Mouse (Mus musculus): ENCODE measurements around the gene Prkag2.

The Prkag2 gene

DNA sequence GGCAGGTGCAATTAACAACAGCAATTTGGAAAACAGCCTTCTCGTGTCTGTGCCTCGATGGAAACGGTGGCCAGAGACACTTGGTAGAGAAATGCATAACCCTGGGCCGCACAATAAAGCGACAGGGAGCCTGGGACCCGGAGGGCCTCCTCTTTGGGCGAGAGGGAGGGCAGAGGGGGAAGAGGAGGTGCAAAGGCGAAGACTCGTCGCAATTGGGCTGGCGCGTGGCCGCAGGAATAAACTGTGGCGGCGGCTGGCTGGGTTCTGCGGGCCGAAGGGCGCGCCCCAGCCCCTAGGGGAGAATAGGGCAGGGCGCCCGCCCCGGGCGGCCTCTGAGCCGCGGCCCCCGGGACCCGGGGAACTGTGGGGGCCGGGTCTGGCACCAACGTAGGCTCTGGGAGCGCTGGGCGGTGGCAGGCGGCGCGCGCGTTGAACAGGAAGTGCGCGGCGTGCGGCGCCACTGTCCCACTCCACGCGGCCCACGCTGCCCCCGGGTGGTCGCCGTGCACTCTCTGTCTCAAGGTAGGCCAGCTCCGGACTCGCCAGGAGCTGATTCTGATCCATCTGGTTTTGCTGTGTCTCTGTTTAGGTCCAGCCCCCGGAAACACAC, at the start of gene Prkag2:
Gene Prkag2, minus strand, starts transcription at position 127 of the 610 bp plus-strand sequence.
- no peak for DNase-seq (ENCODE audit: low read depth)

DNA sequence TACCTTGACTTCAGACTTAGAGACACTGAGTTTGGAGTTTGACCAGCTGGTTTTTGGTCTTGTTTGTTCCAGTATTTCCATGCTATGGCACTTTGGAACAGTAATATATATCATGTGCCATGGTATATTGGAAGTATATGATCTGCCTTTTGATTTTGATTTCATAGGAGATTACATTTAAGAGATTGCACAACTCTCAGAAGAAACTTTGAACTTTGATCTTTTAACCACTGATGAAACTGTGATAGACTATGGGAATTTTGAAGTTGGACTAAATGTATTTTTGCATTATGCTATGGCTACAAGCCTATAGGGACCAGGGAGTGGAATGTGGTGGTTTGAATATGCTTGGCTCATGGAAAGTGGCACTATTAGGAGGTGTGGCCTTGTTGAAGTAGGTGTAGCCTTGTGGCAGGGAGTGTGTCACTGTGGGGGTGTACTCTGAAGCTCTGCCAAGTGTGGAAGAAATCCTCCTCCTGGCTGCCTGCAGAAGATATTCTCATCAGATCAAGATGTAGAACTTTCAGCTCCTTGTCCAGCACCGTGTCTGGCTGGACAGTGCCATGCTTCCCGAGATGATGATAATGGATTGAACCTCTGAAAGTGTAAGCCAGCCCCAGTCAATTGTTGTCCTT, 49.0 kb upstream of the Prkag2 start:
- DNase-seq (ENCODE audit: low read depth): no peak

DNA sequence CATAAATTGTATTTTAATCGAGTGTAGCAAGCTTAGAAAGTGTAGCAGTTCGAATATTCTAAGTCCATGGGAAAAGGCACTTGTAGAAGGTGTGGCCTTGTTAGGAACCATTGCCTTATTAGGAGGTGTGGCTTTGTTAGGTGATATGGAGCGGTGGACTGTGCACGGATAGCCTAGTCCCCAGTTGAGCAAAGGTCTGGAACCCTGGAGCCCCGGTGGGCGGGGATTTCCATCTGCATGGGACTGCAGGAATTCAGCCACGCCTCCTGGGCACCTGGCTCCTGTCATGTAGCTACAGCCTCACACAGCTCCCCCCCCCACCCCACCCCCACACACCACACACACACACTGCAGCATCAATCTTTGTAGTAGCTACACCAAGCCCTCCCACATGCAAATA, 46.3 kb upstream of the Prkag2 start:
- no peak for DNase-seq (ENCODE audit: low read depth)

DNA sequence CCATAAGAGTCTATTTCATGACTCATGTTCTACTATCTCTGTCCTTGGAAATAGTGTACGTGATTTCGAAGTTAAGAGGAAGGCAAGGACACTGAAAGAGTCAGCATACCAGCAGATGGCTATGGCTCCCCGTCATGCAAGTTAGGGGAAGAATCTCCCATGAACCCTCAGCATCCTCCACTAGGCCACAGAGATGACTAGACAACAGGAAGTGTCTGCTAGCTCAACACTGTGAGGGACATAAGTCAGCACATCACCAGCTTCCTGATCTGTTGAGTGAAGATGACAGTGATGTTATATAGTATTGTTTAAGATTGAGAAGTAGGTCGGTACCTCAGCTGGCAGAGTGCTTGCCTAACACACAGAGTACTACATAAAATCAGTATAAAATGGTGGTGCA, 27.4 kb upstream of the Prkag2 start:
- DNase-seq (ENCODE audit: low read depth): no peak

DNA sequence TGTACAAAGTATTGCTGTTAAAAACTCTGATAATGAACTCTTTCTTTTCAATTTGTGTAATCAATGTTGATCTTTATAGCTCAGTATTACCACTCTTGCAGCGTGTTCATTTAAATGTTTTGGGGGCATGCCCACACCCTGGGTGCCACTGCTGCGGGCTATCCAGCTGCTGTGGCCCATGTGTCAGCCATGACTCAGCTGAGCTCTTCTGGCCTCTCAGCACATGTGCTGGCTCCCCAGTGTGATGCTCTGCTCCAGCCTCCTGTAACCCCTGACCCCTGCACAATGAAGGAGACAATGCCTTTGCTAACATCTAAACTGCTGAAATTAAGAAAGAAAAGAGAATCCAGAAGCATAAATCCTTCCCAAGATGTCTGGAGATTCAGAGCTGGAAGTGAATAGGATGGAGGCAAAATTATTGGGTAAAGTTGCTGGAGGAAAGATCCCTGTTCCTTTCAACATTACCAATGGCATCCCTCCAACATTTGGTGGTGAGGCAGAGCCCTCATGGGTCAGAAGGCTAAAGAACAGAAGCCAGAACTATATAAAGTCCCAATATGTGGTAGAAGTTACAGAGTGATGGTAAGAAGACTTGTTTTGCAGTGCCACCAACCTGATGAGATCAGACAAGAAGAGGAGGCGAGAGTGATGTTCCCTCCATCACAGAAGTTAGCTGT, 25.6 kb upstream of the Prkag2 start:
- no peak for DNase-seq (ENCODE audit: low read depth)

DNA sequence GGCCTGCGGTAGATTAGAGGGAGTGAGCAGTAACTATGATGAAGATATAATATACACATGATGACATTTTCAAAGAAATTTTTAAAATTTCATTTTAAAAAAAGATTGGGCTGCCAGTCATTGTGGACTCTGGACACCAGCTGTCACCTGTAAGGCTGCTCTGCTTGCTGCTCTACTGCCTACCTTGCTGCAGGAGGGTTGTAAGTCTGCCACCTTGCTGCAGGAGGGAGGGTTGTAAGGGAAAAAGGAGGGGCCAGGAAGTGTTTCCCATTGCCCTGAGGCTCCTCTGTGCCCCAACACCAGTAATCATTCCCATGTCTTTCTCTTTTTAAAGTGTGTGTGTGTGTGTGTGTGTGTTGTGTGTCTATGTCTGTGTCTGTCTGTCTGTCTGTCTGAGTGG, 22.1 kb upstream of the Prkag2 start:
- DNase-seq (ENCODE audit: low read depth): no peak

DNA sequence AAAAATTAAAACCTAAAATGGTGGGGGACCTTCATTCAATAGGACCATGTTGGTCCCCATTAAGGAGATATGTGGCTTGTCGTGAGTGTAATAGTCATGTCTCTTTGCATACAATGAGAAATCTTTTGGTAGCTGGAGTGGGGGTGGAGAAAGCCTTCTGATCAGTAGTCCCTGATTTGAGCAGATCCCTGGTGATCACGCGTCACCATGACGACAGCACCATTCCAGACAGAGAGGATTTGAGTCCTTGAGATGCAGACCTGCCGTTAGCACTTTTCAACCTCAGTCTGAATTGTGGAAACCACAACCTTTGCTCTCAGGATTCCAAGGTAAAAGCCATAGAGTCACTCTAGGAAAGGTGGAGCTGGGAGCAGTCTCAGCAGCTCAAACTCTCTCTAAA, 18.7 kb upstream of the Prkag2 start:
- no peak for DNase-seq (ENCODE audit: low read depth)

DNA sequence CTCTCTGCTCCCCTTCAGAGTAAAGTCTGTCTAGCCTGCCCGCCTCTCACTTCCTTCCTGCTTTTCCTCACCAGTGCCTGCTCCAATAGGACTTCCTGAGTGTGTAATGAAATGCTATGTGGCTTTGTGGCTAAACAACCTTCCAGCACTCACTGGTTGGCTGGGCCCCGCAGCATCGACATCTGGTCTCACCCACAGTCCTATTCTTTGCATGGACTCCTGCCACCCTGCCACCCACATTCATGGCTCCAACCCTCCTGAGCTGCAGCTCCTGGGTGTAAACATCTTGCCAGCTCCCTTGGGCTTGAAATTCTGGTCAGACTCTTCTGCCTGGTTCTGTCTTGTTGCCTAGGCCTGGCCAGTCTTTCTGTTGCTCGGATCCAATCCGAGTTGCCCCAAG, 15.6 kb upstream of the Prkag2 start:
- DNase-seq (ENCODE audit: low read depth): no peak

DNA sequence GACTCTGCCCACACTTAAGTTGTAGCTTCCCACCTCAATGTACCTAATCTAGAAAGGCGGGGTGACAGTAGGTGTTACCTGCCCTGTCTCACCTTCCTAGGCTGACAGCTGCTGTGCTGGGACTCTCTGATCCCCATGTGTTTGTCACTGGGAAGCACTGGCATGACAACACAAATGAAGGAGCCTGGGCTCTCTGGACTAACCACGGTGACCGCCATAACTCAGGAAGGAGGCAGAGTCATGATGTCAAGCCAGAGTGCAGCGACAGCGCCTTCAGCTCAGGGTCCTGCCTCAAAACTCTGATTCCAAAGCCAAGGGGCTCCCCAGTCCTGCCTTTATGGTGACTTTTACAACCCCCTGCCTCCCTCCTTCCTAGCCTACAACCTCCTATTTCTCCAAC, 14.8 kb upstream of the Prkag2 start:
- no peak for DNase-seq (ENCODE audit: low read depth)

DNA sequence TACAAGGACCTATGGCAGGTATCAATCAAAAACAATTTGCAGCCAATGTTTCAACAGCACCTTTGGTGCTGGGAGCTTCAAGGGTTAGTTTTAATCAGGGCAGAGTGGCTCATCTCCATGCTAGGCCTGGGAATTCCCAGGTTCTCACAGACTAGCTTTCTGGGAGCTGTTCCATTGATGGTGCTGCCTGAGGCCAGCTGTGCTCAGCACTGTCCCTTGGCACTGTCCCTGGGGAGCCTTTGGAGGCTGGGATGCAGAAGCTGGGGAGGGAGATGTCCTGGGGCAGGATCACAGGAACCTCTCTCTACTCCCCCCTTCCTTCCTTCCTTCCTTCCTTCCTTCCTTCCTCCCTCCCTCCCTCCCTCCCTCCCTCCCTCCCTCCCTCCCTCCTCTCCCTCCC, 13.7 kb upstream of the Prkag2 start:
- DNase-seq (ENCODE audit: low read depth): no peak

DNA sequence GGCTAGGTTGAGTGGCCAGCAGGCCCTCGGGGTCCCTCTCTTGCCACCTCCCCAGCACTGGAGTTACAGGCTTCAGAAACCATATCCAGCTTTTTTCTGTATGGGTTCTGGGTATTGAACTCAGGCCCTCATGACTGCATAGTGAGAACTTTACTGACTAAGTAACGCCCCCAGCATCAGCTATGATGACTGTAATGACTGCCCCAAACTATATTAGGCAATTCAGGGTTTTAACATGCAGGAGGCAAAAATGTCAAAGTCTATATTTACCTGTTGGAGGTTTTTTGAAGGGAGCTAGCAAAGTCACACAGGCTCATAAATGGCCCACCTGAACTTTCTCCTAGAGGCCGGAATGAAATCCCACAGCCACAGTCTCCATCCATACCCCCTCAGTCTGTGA, 9.9 kb upstream of the Prkag2 start:
- no peak for DNase-seq (ENCODE audit: low read depth)

DNA sequence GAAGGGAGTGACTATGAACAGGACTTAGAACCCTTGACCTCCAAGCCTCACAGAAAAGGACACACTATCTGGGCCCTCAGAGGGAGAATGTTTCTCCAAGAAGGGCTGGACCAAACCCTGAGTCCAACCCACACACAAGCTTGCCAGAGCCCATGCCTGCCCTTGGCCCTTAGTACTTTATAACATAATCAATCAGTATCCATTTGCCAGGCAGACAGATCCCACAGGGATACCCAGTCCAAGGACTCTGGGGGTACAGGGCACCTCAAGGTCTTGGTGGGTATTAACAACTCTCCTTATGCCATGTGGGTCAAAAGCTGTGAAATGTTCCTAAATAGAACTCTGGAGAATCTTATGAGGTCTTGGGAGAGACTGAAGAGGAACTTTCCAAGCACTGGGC, 5.3 kb upstream of the Prkag2 start:
- DNase-seq (ENCODE audit: low read depth): no peak

DNA sequence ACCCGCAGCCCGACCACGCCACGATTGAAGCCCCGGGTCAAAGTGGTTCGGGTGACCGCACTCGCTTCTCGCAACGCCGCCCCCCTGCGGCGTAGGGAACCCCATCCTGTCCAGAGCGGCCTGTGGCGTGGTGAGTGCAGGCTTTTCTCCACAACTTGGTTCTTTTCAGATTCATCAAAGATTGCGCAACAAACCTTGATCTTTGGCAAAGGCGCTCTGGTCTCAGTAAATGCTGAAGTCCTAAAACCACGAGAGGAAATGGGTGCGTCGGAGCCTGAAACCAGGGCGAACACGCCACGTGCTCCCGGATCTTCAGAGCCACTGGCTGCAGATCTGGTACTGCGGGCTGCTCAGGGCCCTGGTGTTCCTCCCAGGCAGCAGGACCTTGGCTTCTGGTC, 683 bp upstream of the Prkag2 start:
- DNase-seq (ENCODE audit: low read depth): peak; percentile 58

DNA sequence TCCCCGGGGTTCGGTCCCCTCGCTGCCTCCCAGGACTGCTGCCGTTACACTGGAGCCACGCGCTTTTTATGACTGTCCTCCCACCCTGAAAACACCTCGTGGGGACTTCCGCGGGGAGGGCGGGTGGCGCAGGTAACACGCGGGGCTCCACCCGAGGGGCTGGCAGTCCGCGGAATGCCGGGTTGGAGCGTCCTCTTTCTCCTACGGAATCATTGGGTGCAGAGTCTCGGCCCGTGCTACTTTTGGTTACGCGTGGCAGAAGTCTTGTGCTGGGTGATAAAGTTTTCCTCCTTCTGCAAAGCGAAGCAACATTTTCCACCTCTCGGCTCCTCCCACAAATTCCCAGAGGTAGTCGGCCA, 306 bp downstream of the Prkag2 start:
- no peak for DNase-seq (ENCODE audit: low read depth)

DNA sequence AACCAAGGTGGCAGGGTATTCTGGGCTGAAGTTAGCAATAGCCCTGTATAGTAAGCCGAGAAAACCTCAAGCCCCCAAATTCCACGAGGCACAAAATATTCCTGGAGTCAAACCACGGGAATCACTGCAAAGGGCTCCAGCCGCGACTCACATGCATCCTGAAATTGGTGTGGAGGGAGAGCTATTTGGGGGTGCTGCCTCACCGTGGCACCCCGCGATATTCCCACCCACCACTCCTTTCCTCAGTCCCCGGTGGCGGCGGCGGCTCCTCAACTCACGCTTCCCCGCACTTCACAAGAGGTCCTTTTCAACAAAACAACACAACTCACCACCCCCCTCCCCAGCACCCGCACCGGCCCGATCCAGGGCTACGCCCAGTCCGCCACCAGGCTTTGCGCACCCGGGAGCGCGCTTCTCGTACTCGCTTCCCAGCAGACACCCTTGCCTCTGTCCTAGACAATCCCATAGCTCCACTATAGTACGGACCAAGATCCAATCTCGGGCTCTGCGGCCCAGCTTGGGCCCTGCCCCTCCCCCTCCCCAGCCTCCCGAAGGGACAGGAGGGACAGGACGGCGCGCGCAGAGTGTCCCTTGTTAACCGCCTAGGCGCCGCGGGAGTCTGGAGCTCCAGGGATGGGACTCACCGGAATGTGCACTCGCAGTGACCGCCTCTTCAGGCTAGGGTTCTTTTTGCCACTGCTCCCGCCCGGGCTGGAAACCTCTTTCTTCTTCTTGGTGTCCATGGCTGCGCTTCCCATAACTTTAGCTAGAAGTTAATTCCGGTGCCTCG, 880 bp downstream of the Prkag2 start:
- no peak for DNase-seq (ENCODE audit: low read depth)

DNA sequence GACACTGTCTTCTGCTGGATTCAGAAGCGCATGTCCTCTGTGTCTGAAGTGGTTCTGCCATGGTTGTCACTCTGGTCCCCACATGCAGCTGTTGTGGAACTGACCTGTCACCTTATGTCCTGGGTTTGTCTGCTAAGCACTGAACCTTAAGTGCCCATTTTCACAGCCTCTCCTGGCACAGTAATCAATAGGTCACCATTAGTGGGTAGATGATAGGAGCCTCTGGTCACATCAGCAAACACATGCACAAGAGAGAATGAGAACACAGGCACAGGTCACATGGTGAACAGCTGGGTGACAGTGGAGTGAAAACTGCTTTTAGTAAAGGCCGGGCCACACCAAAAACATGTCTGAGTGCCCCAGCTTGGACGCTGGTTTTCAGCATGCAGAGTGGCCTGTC, 2.6 kb downstream of the Prkag2 start:
- DNase-seq (ENCODE audit: low read depth): no peak

DNA sequence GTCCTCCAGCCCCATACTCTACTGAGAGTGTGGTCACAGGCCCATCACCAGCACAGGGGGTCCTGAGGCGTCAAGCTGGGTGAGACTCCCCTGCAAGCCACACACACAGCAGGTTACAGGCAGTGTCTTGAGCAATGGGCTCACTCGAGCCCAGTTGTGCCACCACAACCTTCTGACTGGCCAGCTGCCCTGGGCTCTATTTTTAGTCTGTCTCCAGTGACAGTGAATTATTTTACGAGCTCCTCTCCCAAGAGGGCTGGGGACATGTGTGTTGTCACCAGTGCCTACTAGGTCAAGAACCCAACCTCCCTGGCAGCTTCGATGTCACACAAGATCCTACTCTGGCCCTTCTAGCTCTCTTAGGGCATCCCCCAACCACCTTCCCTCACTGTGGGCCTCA, 4.0 kb downstream of the Prkag2 start:
- no peak for DNase-seq (ENCODE audit: low read depth)

DNA sequence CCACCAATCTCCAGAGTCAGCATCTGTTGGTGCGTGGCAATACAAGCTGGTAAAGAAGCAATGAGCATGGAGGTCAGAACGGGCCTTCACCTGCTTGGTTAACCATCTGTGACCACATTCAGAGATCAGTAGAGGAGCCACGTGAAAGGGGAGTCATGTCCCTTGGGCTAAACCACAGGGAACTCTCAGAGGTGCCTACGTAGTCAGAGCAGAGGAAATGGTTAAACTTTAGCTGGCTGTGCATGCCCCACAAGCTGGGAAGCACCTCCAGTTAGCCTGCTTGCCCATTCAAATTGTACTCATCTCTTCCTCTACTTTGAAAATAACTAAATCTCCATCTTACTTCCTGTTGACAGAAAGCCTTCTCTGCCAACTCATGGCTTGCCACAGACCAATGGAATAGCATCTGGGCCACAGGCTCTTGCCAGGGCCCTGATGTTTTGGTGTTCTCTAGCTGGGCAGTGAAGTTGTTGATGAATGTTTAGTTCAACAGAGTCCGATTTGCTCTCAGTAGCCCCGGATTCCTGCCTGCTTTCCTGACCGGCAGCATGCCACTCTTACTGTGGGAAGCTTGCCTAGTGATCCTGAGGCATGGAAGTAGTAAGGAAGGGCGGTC, 7.7 kb downstream of the Prkag2 start:
- no peak for DNase-seq (ENCODE audit: low read depth)

DNA sequence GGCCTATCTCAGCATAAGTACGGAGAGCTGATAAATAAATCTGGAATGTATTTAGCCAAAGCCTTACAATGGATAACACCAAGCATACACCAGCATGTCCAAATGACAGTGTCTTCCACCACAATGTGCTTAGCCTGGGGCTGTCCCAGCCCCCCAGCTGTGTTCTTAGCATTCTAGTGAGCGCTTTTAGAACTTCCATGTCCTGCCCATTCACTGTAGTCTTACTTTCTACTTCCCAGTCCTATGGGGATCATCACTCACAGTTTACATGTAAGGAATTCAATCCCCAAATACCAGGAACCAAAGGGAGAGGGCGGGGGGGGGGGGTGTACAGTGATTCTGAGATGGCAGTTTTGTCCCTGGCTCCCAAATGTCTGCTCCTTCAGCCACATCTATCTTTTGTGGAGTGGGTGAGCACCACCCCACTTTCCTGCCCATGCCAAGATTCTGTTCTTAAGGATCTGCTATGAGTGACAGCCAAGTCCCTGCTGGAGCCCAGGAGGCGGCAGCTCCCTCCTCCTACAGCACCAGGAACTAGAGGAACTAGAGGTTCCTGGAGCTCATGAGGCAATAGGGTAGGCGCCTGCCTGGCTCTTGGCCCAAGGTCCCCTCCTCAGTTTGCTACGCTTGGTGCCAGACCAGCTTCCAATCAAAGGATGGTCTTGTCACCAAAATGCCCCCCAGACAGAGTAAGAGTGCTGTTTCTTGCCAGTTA, 11.0 kb downstream of the Prkag2 start:
- DNase-seq (ENCODE audit: low read depth): no peak

DNA sequence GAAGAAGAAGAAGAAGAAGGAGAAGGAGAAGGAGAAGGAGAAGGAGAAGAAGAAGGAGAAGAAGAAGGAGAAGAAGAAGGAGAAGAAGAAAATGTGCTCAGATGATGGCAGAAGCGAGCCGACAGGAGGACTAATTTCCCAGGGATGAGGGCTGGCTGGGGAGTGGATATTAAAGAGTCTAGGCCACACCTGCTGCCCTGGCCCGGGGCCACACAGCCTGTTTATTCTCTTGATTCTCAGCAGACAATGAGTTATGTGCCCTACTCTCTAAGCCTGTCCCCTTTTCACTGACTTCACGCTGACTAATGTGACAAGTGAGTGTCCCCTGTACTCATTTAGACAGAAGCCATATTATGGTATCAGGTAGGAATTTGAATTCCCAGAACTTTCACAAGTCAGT, 11.8 kb downstream of the Prkag2 start:
- DNase-seq (ENCODE audit: low read depth): no peak

DNA sequence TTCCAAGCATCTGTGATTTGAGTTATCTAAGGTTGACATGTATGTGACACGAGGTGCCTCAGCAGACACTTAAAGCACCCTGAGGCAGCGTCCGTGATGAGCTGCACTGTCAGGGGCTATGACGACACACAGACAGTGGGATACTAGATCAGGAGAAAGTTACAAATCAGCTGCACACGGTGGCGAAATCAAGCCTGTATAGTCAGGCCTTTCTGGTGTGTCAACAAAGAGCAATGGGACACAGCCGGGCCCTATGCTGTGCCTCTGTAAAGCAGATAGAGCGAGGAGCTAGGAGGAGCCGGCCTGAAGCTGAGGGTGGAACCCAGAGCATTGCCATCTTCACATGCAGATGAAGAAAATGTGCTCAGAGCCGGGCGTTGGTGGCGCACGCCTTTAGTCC, 12.3 kb downstream of the Prkag2 start:
- DNase-seq (ENCODE audit: low read depth): no peak

DNA sequence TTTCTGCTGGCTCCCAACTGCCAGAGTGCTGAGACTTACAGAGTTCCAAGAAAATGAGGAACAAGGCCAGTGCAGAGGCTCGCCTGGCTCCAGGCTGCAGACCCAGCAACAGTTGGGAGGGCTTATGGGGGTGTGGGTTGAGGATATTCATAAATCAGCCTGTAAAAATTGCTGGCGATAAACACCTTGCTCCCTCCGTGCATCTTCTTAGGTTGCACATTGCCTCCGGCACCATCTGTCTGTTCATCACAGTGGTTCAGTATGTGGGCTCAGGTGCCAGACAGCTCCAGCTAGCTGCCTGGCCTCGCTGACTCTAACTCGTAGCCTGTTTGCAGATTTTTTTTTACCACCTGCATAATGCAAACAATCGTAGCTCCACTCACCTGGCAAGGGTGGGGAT, 13.4 kb downstream of the Prkag2 start:
- DNase-seq (ENCODE audit: low read depth): no peak
